Mouse (Mus musculus) liver, embryonic 11.5 days (tissue): ENCODE results near the gene Snrpc. TPM values are rescaled to one million over a fixed set of nuclear protein-coding genes. Genes with fewer than 3 reads are reported as not detected.

ENCODE experiments used
- ATAC-seq: fragments of 200-750 bp; cut with Nextera tagmentation; replicated peaks from 2 replicates; pipeline ENCODE4 v1.8.0; 2017; ENCODE audit warnings: moderate number of reproducible peaks, mild to moderate bottlenecking, moderate TSS enrichment, moderate library complexity; ENCODE audit not compliant: low FRiP score
- DNase-seq: peaks from one replicate; pipeline ENCODE4 v3.0.0-alpha.2; 2017; ENCODE audit warnings: low spot score
- H3K27ac ChIP-seq: fragments of 300-500 bp; sonication (generic); 2 replicates; pipeline ENCODE4 v1.5.1; 2014; ENCODE audit warnings: mild to moderate bottlenecking, low read depth, low read length, control low read depth
- H3K27me3 ChIP-seq: fragments of 300-500 bp; sonication (generic); replicated peaks from 2 replicates; pipeline ENCODE4 v1.6.1; 2014; ENCODE audit warnings: low read length, mixed read lengths; ENCODE audit not compliant: control insufficient read depth, insufficient read depth
- H3K36me3 ChIP-seq: fragments of 300-500 bp; sonication (generic); 2 replicates; pipeline ENCODE4 v1.6.1; 2014; ENCODE audit warnings: mild to moderate bottlenecking, low read length, moderate library complexity, mixed read lengths; ENCODE audit not compliant: control insufficient read depth, insufficient read depth
- H3K4me1 ChIP-seq: fragments of 300-500 bp; sonication (generic); replicated peaks from 2 replicates; pipeline ENCODE4 v1.6.1; 2014; ENCODE audit warnings: low read length, mixed read lengths; ENCODE audit not compliant: control insufficient read depth, insufficient read depth
- H3K4me2 ChIP-seq: fragments of 300-500 bp; sonication (generic); 2 replicates; pipeline ENCODE4 v1.6.1; 2014; ENCODE audit warnings: mild to moderate bottlenecking, control low read depth, moderate library complexity
- H3K4me3 ChIP-seq: fragments of 300-500 bp; sonication (generic); 2 replicates; pipeline ENCODE4 v1.5.1; 2014; ENCODE audit warnings: low read depth, low read length, control low read depth
- H3K9ac ChIP-seq: fragments of 300-500 bp; sonication (generic); 2 replicates; pipeline ENCODE4 v1.6.1; 2014; ENCODE audit warnings: low read depth, low read length, control low read depth
- H3K9me3 ChIP-seq: fragments of 300-500 bp; sonication (generic); 2 replicates; pipeline ENCODE4 v1.6.1; 2016; ENCODE audit warnings: low read length, inconsistent platforms, mixed read lengths; ENCODE audit not compliant: control insufficient read depth
- WGBS: fragments of 180-500 bp; shearing (Covaris S2); extraction: QIAGEN DNeasy Blood & Tissue Kit; methylation state at CpG from one replicate; pipeline ENCODE4 v1.1.7; 2014; 5-methylcytosine and 5-hydroxymethylcytosine counted together
- polyA plus RNA-seq: library from polyadenylated mRNA; unstranded; fragments of >200 nt; fragmentation: Nextera tagmentation; extraction: Ambion mirVana; gene quantifications from 2 replicates; pipeline ENCODE4 v1.2.1, GENCODE M21; 2014

Gene Snrpc
- polyA plus RNA-seq, 1 experiment from 2014 or later: 305 TPM

GRCm38 (mm10) chr17:27811980-27812379 is 26.0 kb upstream of the Snrpc start:
- Histone ChIP-seq H3K36me3 (peaks cover 3% of the 10 kb centered on the region; the same call in 1 of the 2 replicates), H3K27ac (no peak overlapping the region), H3K9ac (no peak overlapping the region), H3K4me2 (no peak overlapping the region), H3K9me3 (no peaks in the 10 kb centered on the region), H3K27me3 (no peaks in the 10 kb centered on the region), H3K4me1 (peaks cover 13% of the 10 kb centered on the region), H3K4me3 (0 out of 2 replicates have a peak overlapping the region, but pooled peaks have one; percentile 5)
- DNase-seq: no peak
- no peak for ATAC-seq
- WGBS: 81% methylated on average over 3 of the region's 3 CpGs

- Histone ChIP-seq H3K27ac (no peak overlapping the region), H3K4me2 (no peak overlapping the region), H3K9me3 (no peaks in the 10 kb centered on the region), H3K4me1 (peaks cover 25% of the 10 kb centered on the region), H3K36me3 (peaks cover 3% of the 10 kb centered on the region), H3K27me3 (no peaks in the 10 kb centered on the region), H3K4me3 (no peak overlapping the region), H3K9ac (no peak overlapping the region)
- DNase-seq (no peak), ATAC-seq (no peak)
Observed at GRCm38 (mm10) chr17:27814606-27815005, 23.3 kb upstream of the Snrpc start.

- no peak for DNase-seq
- Histone ChIP-seq H3K27ac (peak overlapping the region; percentile 89), H3K9ac (peak overlapping the region; percentile 91), H3K4me1 (peaks cover 34% of the 10 kb centered on the region), H3K27me3 (no peaks in the 10 kb centered on the region), H3K4me3 (peak overlapping the region; percentile 99), H3K9me3 (no peaks in the 10 kb centered on the region), H3K36me3 (no peaks in the 10 kb centered on the region; the same call in 1 of the 2 replicates), H3K4me2 (peak overlapping the region; percentile 97)
- no peak for ATAC-seq
- WGBS: 22% methylated on average over 7 of the region's 7 CpGs
Observed at GRCm38 (mm10) chr17:27819011-27819410, 18.9 kb upstream of the Snrpc start.

GRCm38 (mm10) chr17:27819521-27819970 is 18.4 kb upstream of the Snrpc start:
- H3K27me3 ChIP-seq: no peaks in the 10 kb centered on the region
- peak overlapping the region; percentile 97 for H3K4me2 ChIP-seq
- ATAC-seq: no peak
- H3K9ac ChIP-seq: peak overlapping the region; percentile 91
- no peaks in the 10 kb centered on the region; the same call in 1 of the 2 replicates for H3K36me3 ChIP-seq
- WGBS: under 1% methylated on average over 20 of the region's 20 CpGs
- H3K9me3 ChIP-seq: no peaks in the 10 kb centered on the region
- H3K27ac ChIP-seq: peak overlapping the region; percentile 89
- no peak for DNase-seq
- peaks cover 34% of the 10 kb centered on the region for H3K4me1 ChIP-seq
- peak overlapping the region; percentile 99 for H3K4me3 ChIP-seq

- peak overlapping the region; percentile 91 for H3K9ac ChIP-seq
- H3K27ac ChIP-seq: peak overlapping the region; percentile 89
- ATAC-seq: peak; percentile 14
- 0% methylated on average over 58 of the region's 62 CpGs for WGBS
- H3K9me3 ChIP-seq: no peaks in the 10 kb centered on the region
- peak overlapping the region; percentile 97 for H3K4me2 ChIP-seq
- H3K4me1 ChIP-seq: peaks cover 38% of the 10 kb centered on the region
- H3K27me3 ChIP-seq: no peaks in the 10 kb centered on the region
- no peaks in the 10 kb centered on the region; the same call in 1 of the 2 replicates for H3K36me3 ChIP-seq
- DNase-seq: peak; percentile 72
- peak overlapping the region; percentile 99 for H3K4me3 ChIP-seq
Observed at GRCm38 (mm10) chr17:27819971-27820567, 17.9 kb upstream of the Snrpc start.

- Histone ChIP-seq H3K27me3 (no peaks in the 10 kb centered on the region), H3K36me3 (no peaks in the 10 kb centered on the region; the same call in 1 of the 2 replicates), H3K27ac (peak within 1 kb of the TSS; percentile 92), H3K9me3 (no peaks in the 10 kb centered on the region), H3K4me3 (peak within 1 kb of the TSS; percentile 99), H3K4me2 (peak within 1 kb of the TSS; percentile 97), H3K4me1 (peaks cover 45% of the 10 kb centered on the region), H3K9ac (peak within 1 kb of the TSS; percentile 91)
- 2% methylated on average over 40 of the region's 56 CpGs for WGBS
- peak; percentile 100 for DNase-seq
- ATAC-seq: peak; percentile 93
Observed at GRCm38 (mm10) chr17:27820568-27821406, 17.2 kb upstream of the Snrpc start, which contains the start of gene D17Wsu92e. TSS of gene D17Wsu92e (minus strand) at chr17:27820648.

- ATAC-seq: 0 out of 2 replicates have a peak, but pooled peaks have one; percentile 14
Observed at GRCm38 (mm10) chr17:27821407-27822338, 16.3 kb upstream of the Snrpc start.

More at GRCm38 (mm10) chr17:27821407-27822338, 16.3 kb upstream of the Snrpc start:
- no peaks in the 10 kb centered on the region for H3K9me3 ChIP-seq
- WGBS: 50% methylated on average over 9 of the region's 9 CpGs
- H3K36me3 ChIP-seq: no peaks in the 10 kb centered on the region; the same call in 1 of the 2 replicates
- H3K27me3 ChIP-seq: no peaks in the 10 kb centered on the region
- peak overlapping the region; percentile 71 for H3K9ac ChIP-seq
- peak overlapping the region; percentile 92 for H3K27ac ChIP-seq
- peak overlapping the region; percentile 74 for H3K4me2 ChIP-seq
- peak overlapping the region; percentile 99; the same call in 1 of the 2 replicates for H3K4me3 ChIP-seq
- DNase-seq: no peak
- peaks cover 50% of the 10 kb centered on the region for H3K4me1 ChIP-seq
